Mouse (Mus musculus) yolk sac, embryonic 10.5 days (tissue): Measurements from ENCODE around the gene Prpf18.

Source experiments
- DNase-seq: peaks from one replicate; pipeline ENCODE4 v3.0.0-alpha.2; 2017; ENCODE audit warnings: low spot score

Prpf18 gene

DNA sequence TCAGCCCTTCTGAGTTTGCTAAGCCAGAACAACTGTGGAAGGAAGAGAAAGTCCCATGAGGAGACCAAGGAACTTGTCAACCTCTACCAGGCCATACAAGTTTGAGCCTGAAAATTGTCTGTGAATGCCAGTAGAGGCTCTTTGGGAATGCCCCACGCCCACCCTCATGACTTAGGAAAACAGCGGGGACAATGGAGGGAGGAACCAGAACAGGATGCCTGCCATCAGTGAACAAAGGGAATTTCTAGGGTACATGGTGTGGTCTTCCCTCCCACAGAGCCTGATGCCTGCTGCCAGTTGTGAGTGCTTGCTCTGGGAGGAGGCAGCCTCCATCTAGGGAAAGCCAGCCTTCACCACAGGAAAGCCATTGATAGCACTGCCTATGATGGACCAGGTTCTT is 76.8 kb downstream of the Prpf18 start:
- DNase-seq: no peak

DNA sequence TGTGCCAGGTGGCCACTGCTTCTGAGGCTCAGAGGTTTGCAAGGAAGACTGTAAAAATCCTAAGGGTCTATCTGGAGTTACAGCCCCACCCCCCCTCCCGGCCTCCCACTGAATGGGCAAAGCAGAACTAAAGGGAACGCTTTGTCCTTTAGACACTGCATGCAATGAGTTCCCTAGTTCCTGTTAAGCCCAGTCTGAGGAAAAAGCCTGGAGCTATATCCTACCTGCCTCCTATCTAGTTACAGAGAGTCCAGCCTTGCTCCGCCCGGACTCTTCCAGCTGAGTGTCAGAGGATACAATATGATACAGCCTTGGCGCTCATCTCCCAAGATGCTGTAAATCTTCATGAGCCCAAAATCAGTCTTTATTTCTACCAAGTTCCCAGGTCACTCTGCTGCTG is 77.7 kb downstream of the Prpf18 start:
- no peak for DNase-seq

GRCm38 (mm10) chr2:4573386-4573785 is 78.5 kb downstream of the Prpf18 start:
- no peak for DNase-seq

DNA sequence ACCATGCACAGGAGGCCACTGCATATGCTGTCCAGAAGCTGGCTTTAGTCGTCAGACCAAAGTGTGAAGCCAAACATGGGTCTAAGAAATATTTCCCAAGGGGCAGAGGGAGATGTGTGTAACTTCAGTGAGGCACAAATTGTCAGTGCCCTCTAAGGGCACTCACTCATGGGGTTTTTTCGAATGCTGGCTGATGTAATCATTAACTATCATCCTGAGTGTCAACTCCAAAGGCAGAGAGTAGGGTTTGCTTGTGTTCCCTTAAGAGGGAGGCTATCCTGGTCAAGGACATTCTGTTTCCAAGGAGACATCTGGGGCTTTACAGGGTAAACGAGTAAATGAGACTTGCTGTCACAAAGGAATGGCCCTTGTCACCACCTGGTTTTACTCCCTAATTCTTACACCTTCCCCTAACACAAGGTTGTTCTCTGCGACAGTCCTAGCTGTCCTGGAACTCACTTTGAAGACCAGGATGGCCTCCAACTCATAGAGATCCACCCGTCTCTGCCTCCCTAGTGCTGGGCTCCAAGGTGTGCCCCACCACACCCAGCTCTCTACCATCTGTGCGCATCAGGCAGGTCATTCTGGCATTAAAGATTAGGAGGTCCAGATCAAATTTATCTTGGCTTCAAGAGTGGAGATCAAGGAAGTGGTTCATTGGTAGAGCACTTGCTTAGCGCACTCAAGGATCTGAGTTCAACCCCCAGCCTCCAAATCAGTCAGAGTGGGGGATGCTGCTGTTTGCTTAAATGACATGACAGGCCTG is 79.2 kb downstream of the Prpf18 start:
- no peak for DNase-seq
